Mouse (Mus musculus) liver, postnatal 0 days (tissue): ENCODE data around the gene Btbd7.

Experiments used
- CTCF ChIP-seq: sonication (generic); IDR thresholded peaks from 2 replicates; pipeline ENCODE4 v1.5.1; 2016; ENCODE audit warnings: antibody characterized with exemption, low read depth
- EP300 ChIP-seq: IDR thresholded peaks from 2 replicates; pipeline ENCODE4 v1.6.1; 2016; ENCODE audit warnings: antibody characterized with exemption, low read depth, mild to moderate bottlenecking

- no peak for TF ChIP-seq CTCF
- TF ChIP-seq EP300 = no peak
These were observed 105.6 kb downstream of the Btbd7 start for GRCm38 (mm10) chr12:102772676-102773075.
